Mouse (Mus musculus): ENCODE data around the gene Nfkbiz. TPM values are rescaled to one million over a fixed set of nuclear protein-coding genes. Genes with fewer than 3 reads are reported as not detected.
A peak's percentile ranks its signal among the peaks of the same experiment; 100 is the strongest.

Gene Nfkbiz
- polyA plus RNA-seq, 1 experiment from 2014 or later = 1.2 TPM

DNA sequence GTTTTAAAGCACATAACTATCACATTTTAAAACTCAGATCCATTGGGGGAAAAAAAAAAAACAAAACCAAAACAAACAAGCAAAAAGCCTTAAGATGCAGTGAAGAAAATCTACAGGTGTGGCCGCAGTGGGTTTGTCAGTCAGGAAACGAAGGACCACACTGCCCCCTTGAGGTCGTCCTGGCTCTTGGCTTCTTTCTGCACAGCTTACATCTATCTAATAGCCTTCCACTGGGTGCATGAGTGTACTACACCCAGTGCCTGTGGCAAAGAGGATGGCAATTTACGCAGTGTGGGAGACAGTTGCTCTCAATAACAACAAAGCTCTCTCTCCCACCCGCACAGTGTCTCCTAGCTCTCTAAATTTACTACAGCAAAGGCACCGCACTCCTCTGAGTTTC, 19.8 kb upstream of the Nfkbiz start:
- Histone ChIP-seq H3K4me2 (ENCODE audit: low read length) (no peak overlapping the region), H3K4me1 (ENCODE audit: control insufficient read depth, insufficient read depth, low read length) (no peaks in the 10 kb centered on the region), H3K27ac (replicated peaks; ENCODE audit: low read depth, low read length) (no peak overlapping the region), H3K27me3 (ENCODE audit: control insufficient read depth, insufficient read depth, low read length) (no peaks in the 10 kb centered on the region), H3K9ac (replicated peaks; ENCODE audit: low read length) (no peak overlapping the region), H3K36me3 (ENCODE audit: control insufficient read depth, insufficient read depth, low read length) (peaks cover 3% of the 10 kb centered on the region; the same call in 1 of the 2 replicates), H3K4me3 (replicated peaks; ENCODE audit: low read depth, low read length) (no peak overlapping the region), H3K9me3 (ENCODE audit: control insufficient read depth, low read length) (no peaks in the 10 kb centered on the region)
- 67% methylated on average over 6 of the region's 6 CpGs for WGBS
- DNase-seq = peak; percentile 59
- peak; percentile 40; the same call in 1 of the 2 replicates for ATAC-seq (ENCODE audit: low FRiP score, low TSS enrichment)

DNA sequence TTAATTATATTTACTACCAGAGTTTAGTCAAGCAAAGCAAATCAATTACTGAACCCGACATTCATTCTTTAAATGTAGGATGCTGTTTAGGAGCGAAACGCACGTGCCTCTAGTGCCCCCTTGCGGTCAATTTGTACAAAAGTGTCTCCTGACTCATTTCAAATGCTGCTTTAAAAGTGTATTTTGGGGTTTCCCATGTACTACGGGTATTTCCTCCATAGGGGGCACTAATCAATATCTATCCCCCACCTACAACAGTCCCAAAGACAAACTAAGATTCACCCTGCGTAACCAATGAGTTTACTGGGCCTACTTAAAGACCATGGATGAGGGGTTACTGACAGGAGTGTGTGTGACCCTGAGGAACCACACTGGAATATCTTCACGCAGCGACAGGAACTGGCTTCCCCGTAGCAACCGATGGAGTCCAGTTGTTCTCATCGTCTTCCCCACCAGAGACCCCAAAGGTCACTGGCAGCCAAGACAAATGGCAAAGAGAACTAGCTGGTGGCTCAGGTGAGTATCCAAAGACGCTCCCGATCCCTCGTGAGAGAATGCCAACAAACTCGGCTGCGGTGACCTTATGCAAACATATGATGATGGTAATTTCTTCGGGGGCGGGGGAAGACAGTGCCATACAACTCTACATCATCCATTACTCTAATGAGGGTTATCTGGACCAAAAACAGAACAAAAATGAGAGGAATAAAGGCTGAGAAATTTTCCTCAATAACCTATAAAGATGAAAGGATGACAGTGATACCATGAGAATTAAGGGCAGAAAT, 14.4 kb upstream of the Nfkbiz start:
- Histone ChIP-seq H3K36me3 (ENCODE audit: control insufficient read depth, insufficient read depth, low read length) (no peaks in the 10 kb centered on the region), H3K4me3 (replicated peaks; ENCODE audit: low read depth, low read length) (no peak overlapping the region), H3K4me2 (ENCODE audit: low read length) (no peak overlapping the region), H3K27ac (replicated peaks; ENCODE audit: low read depth, low read length) (no peak overlapping the region), H3K4me1 (ENCODE audit: control insufficient read depth, insufficient read depth, low read length) (no peaks in the 10 kb centered on the region), H3K9me3 (ENCODE audit: control insufficient read depth, low read length) (no peaks in the 10 kb centered on the region), H3K9ac (replicated peaks; ENCODE audit: low read length) (no peak overlapping the region), H3K27me3 (ENCODE audit: control insufficient read depth, insufficient read depth, low read length) (no peaks in the 10 kb centered on the region)
- DNase-seq (peak; percentile 95), ATAC-seq (ENCODE audit: low FRiP score, low TSS enrichment) (peak; percentile 67; the same call in 1 of the 2 replicates)
- WGBS = 57% methylated on average over 19 of the region's 19 CpGs

DNA sequence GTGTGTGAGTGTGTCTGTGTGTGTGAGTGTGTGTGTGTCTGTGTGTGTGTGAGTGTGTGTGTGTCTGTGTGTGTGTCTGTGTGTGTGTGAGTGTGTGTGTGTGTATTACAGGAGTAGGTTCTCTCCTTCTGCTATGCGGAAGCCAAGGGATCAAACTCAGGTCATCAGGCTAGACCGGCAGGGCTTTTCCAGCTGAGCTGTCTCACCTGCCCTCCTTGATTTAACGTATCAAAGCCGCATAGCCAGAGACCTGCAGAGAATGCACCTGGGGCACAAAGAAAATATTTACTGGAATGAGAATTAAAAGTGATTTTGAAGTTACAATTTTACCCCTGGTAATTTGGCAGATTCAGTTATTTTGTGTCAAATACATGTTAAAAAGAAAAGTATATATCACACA, 13.8 kb upstream of the Nfkbiz start:
- no peaks in the 10 kb centered on the region for H3K9me3 ChIP-seq (ENCODE audit: control insufficient read depth, low read length)
- no peak overlapping the region for H3K9ac ChIP-seq (replicated peaks; ENCODE audit: low read length)
- H3K4me2 ChIP-seq (ENCODE audit: low read length) = no peak overlapping the region
- H3K4me3 ChIP-seq (replicated peaks; ENCODE audit: low read depth, low read length) = no peak overlapping the region
- no peaks in the 10 kb centered on the region for H3K27me3 ChIP-seq (ENCODE audit: control insufficient read depth, insufficient read depth, low read length)
- H3K4me1 ChIP-seq (ENCODE audit: control insufficient read depth, insufficient read depth, low read length) = no peaks in the 10 kb centered on the region
- DNase-seq = no peak
- H3K36me3 ChIP-seq (ENCODE audit: control insufficient read depth, insufficient read depth, low read length) = no peaks in the 10 kb centered on the region
- no peak for ATAC-seq (ENCODE audit: low FRiP score, low TSS enrichment)
- H3K27ac ChIP-seq (replicated peaks; ENCODE audit: low read depth, low read length) = no peak overlapping the region
- WGBS = 40% methylated on average over 4 of the region's 4 CpGs

DNA sequence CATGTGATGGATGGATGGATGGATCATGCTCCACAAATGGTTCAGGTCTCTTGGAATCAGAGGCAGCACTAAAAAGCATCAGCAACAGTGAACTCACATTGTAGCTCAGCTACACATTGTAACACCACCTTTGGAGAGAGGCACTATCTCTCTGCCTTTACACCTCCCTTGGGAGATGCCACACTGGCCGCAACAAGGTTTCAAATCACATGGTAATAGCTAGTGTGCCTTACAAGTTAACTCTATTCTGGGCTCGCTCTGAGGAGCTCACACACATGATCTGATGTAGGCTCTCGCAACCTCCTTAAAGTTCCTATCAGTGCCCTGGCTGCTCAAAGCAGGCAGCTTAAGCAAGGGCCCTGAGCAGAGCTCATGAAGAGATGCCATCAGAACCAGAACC, 11.8 kb upstream of the Nfkbiz start:
- no peak for DNase-seq
- Histone ChIP-seq H3K36me3 (ENCODE audit: control insufficient read depth, insufficient read depth, low read length) (no peaks in the 10 kb centered on the region), H3K4me2 (ENCODE audit: low read length) (no peak overlapping the region), H3K27ac (replicated peaks; ENCODE audit: low read depth, low read length) (no peak overlapping the region), H3K27me3 (ENCODE audit: control insufficient read depth, insufficient read depth, low read length) (no peaks in the 10 kb centered on the region), H3K4me1 (ENCODE audit: control insufficient read depth, insufficient read depth, low read length) (no peaks in the 10 kb centered on the region), H3K9ac (replicated peaks; ENCODE audit: low read length) (no peak overlapping the region), H3K4me3 (replicated peaks; ENCODE audit: low read depth, low read length) (no peak overlapping the region), H3K9me3 (ENCODE audit: control insufficient read depth, low read length) (no peaks in the 10 kb centered on the region)
- WGBS = 85% methylated on average over 3 of the region's 3 CpGs
- no peak; the same call in 1 of the 2 replicates for ATAC-seq (ENCODE audit: low FRiP score, low TSS enrichment)

DNA sequence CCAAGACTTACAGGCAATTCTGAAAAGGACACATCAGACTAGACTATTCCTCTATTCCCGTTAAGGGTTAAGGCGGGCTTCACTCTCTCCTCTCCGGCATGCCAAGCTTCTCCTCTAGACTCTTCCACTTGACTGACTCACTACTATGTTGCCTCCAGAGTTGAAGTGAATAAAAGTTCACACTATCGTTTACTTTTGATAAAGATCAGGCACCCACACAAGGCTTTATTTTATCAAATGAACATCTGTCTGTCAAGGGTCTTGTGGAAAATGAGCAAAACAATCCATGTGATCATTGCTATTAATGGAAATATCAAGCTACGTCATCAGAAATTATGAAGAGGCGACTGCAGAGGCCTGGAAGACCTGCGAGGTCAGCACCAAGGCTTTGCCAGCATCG, 9.0 kb upstream of the Nfkbiz start:
- ATAC-seq (ENCODE audit: low FRiP score, low TSS enrichment) (no peak), DNase-seq (no peak)
- Histone ChIP-seq H3K9ac (replicated peaks; ENCODE audit: low read length) (no peak overlapping the region), H3K27ac (replicated peaks; ENCODE audit: low read depth, low read length) (no peak overlapping the region), H3K27me3 (ENCODE audit: control insufficient read depth, insufficient read depth, low read length) (no peaks in the 10 kb centered on the region), H3K36me3 (ENCODE audit: control insufficient read depth, insufficient read depth, low read length) (peaks cover 14% of the 10 kb centered on the region), H3K4me3 (replicated peaks; ENCODE audit: low read depth, low read length) (no peak overlapping the region), H3K9me3 (ENCODE audit: control insufficient read depth, low read length) (no peaks in the 10 kb centered on the region), H3K4me2 (ENCODE audit: low read length) (no peak overlapping the region), H3K4me1 (ENCODE audit: control insufficient read depth, insufficient read depth, low read length) (no peaks in the 10 kb centered on the region)
- WGBS = 92% methylated on average over 8 of the region's 8 CpGs

DNA sequence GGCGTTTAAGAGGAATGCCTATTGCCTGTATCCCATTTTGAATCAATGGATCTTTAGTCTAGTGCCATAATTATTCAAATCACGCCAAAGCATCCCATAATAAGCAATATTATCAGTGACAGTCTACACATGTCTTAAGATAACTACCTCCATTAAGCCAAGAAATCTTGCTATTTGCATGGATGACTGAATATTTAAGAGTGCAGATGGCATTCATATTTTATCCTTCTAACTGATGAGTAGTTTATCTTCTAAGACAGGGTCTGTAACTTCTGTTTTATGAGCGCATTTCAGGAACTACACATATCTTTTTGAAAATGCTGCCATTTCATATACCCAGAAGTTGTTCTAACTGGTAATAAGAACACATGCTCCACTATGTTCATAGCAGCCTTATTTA, 6.1 kb upstream of the Nfkbiz start:
- H3K4me2 ChIP-seq (ENCODE audit: low read length) = no peak overlapping the region
- peaks cover 14% of the 10 kb centered on the region for H3K36me3 ChIP-seq (ENCODE audit: control insufficient read depth, insufficient read depth, low read length)
- no peaks in the 10 kb centered on the region for H3K27me3 ChIP-seq (ENCODE audit: control insufficient read depth, insufficient read depth, low read length)
- no peak overlapping the region for H3K27ac ChIP-seq (replicated peaks; ENCODE audit: low read depth, low read length)
- no peak overlapping the region for H3K9ac ChIP-seq (replicated peaks; ENCODE audit: low read length)
- 94% methylated on average over 3 of the region's 3 CpGs for WGBS
- no peak overlapping the region for H3K4me3 ChIP-seq (replicated peaks; ENCODE audit: low read depth, low read length)
- DNase-seq (no peak), ATAC-seq (ENCODE audit: low FRiP score, low TSS enrichment) (no peak)
- H3K4me1 ChIP-seq (ENCODE audit: control insufficient read depth, insufficient read depth, low read length) = no peaks in the 10 kb centered on the region
- H3K9me3 ChIP-seq (ENCODE audit: control insufficient read depth, low read length) = no peaks in the 10 kb centered on the region

DNA sequence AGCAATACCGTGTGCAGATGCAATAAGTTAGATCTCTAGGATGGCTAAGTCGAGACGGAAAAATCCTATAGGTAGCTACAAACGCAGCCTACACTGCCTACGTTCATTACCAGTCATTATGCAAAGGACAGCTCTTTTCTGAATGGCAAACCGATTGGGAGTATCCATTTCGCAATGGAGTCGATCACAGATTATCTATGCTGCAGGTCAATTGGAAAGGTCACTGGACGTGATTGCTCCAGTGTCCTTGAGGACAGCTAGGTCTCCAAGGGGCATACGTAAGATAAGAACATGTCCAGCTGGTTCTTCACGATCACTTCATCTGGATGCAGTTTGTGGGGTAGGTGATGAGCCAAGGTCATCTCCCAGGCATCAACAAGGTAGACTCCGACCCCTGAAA, 5.2 kb upstream of the Nfkbiz start:
- Histone ChIP-seq H3K4me2 (ENCODE audit: low read length) (no peak overlapping the region), H3K4me1 (ENCODE audit: control insufficient read depth, insufficient read depth, low read length) (no peaks in the 10 kb centered on the region), H3K27ac (replicated peaks; ENCODE audit: low read depth, low read length) (no peak overlapping the region), H3K4me3 (replicated peaks; ENCODE audit: low read depth, low read length) (no peak overlapping the region), H3K9ac (replicated peaks; ENCODE audit: low read length) (no peak overlapping the region), H3K36me3 (ENCODE audit: control insufficient read depth, insufficient read depth, low read length) (peaks cover 14% of the 10 kb centered on the region), H3K9me3 (ENCODE audit: control insufficient read depth, low read length) (no peaks in the 10 kb centered on the region), H3K27me3 (ENCODE audit: control insufficient read depth, insufficient read depth, low read length) (no peaks in the 10 kb centered on the region)
- DNase-seq (no peak), ATAC-seq (ENCODE audit: low FRiP score, low TSS enrichment) (no peak)
- 95% methylated on average over 12 of the region's 12 CpGs for WGBS

DNA sequence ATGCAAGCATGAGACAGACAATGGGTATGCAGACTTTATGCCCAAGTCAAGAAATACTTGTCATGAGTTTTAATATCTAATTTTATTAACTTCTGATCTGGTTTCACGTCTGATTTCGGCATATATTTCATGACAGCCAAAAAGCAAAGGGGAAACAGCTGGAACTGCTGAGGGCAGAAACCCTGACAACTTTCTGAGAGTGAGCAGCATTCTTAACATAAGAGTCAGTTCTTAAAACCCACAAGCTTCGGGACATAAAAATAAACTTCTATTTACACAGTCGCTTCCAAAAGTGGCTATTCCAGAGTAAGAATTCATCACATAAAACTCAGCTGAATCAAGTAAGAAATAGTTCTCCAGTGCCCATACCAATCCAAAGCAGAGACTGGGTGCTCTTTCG, 4.4 kb upstream of the Nfkbiz start:
- Histone ChIP-seq H3K27me3 (ENCODE audit: control insufficient read depth, insufficient read depth, low read length) (no peaks in the 10 kb centered on the region), H3K4me2 (ENCODE audit: low read length) (no peak overlapping the region), H3K36me3 (ENCODE audit: control insufficient read depth, insufficient read depth, low read length) (peaks cover 14% of the 10 kb centered on the region), H3K9ac (replicated peaks; ENCODE audit: low read length) (no peak overlapping the region), H3K27ac (replicated peaks; ENCODE audit: low read depth, low read length) (no peak overlapping the region), H3K4me3 (replicated peaks; ENCODE audit: low read depth, low read length) (no peak overlapping the region), H3K4me1 (ENCODE audit: control insufficient read depth, insufficient read depth, low read length) (no peaks in the 10 kb centered on the region), H3K9me3 (ENCODE audit: control insufficient read depth, low read length) (no peaks in the 10 kb centered on the region)
- 95% methylated on average over 5 of the region's 5 CpGs for WGBS
- DNase-seq (no peak), ATAC-seq (ENCODE audit: low FRiP score, low TSS enrichment) (no peak)

DNA sequence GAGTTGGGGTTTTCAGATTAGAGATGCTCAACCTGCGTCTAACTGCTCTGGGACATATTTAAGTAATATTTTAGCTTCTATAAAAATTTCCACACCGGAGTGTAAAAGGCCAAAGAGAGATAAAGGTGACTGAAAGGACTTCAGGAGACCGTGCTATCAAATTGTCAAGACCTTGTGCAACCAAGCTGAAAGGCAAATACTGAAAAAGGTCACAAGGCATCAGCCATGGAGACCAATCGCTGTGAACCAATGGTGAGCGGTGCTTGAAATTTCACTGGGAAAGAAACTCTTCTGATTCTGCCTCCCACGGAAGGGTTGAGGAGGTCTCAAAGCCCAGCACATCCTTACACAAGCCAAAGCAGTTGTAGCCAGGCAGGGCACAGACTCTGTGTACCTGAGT, 2.8 kb upstream of the Nfkbiz start:
- no peak overlapping the region for H3K4me2 ChIP-seq (ENCODE audit: low read length)
- no peaks in the 10 kb centered on the region for H3K9me3 ChIP-seq (ENCODE audit: control insufficient read depth, low read length)
- H3K4me1 ChIP-seq (ENCODE audit: control insufficient read depth, insufficient read depth, low read length) = no peaks in the 10 kb centered on the region
- peaks cover 14% of the 10 kb centered on the region for H3K36me3 ChIP-seq (ENCODE audit: control insufficient read depth, insufficient read depth, low read length)
- no peaks in the 10 kb centered on the region for H3K27me3 ChIP-seq (ENCODE audit: control insufficient read depth, insufficient read depth, low read length)
- H3K4me3 ChIP-seq (replicated peaks; ENCODE audit: low read depth, low read length) = no peak overlapping the region
- no peak overlapping the region for H3K27ac ChIP-seq (replicated peaks; ENCODE audit: low read depth, low read length)
- ATAC-seq (ENCODE audit: low FRiP score, low TSS enrichment) (no peak), DNase-seq (no peak)
- H3K9ac ChIP-seq (replicated peaks; ENCODE audit: low read length) = no peak overlapping the region
- 92% methylated on average over 6 of the region's 6 CpGs for WGBS
